Mouse (Mus musculus): ENCODE data around the gene Mgst2. TPM values are rescaled to one million over a fixed set of nuclear protein-coding genes. Genes with fewer than 3 reads are reported as not detected.

Mgst2 gene
- polyA plus RNA-seq, 1 experiment from 2014 or later = 0.58 TPM

DNA sequence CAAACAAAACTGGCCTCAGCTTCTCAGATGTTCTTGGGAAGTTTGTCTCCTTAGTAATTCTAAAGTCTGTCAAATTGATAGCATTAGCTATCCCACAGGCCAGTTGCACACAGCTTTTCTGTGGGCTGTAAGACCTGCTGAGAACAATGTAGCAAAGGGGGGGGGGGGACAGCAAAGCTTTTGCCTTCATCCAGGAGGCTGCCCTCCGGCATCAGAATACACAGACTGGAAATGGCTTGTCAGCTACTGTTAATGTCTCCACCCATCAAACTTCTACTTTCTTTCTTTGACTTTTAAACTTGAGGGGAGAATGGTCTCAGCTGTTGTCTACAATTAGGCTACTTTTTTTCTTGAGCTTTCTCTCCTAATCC is 48.2 kb downstream of the Mgst2 start:
- peak overlapping the region; percentile 50 for H3K27ac ChIP-seq
- H3K27me3 ChIP-seq = no peaks in the 10 kb centered on the region
- no peaks in the 10 kb centered on the region for H3K36me3 ChIP-seq
- 69% methylated on average over 1 of the region's 1 CpGs for WGBS
- no peak for ATAC-seq (ENCODE audit: low FRiP score)
- H3K9me3 ChIP-seq (replicated peaks) = no peaks in the 10 kb centered on the region
- no peak overlapping the region for H3K4me3 ChIP-seq
- peaks cover 18% of the 10 kb centered on the region for H3K4me1 ChIP-seq
- no peak overlapping the region for H3K9ac ChIP-seq
- H3K4me2 ChIP-seq (replicated peaks) = no peak overlapping the region

DNA sequence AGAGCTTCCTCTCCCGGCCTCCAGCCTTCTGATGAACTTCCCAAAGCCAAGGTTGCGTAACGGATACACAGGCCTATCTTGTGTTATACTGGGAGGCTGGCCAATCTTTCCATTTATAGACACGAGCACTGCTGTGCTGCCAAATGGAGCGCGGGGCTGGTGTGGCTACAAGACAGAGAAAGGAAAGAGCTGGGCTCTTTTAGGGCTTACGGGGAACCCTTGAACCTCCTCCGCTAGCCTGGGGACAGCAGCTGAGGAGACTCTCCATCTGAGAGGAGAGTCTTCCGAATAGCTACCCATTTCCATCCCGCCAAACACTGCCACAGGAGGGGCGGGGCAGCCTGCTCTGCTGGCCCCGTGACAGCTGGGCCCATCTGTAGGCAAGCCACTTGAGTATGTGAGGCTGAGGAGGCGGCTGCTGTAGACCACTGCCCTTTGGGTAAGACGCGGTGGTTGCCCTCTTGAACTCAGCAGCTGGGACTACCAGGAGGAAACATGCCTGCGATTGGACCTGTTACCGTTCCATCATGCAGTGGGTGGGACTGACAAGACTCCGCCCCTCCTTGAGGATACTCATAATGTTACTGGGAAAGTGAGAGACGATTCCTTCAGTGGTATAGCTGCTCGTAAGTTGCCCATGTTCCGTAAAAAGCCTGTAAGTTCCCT is 48.7 kb downstream of the Mgst2 start:
- ATAC-seq (ENCODE audit: low FRiP score) = peak; percentile 64; the same call in 1 of the 2 replicates
- H3K9me3 ChIP-seq (replicated peaks) = no peaks in the 10 kb centered on the region
- H3K4me3 ChIP-seq = no peak overlapping the region
- 72% methylated on average over 21 of the region's 21 CpGs for WGBS
- no peak overlapping the region for H3K9ac ChIP-seq
- H3K4me2 ChIP-seq (replicated peaks) = no peak overlapping the region
- H3K27ac ChIP-seq = peak overlapping the region; percentile 50
- no peaks in the 10 kb centered on the region for H3K27me3 ChIP-seq
- H3K4me1 ChIP-seq = peaks cover 21% of the 10 kb centered on the region
- H3K36me3 ChIP-seq = no peaks in the 10 kb centered on the region

DNA sequence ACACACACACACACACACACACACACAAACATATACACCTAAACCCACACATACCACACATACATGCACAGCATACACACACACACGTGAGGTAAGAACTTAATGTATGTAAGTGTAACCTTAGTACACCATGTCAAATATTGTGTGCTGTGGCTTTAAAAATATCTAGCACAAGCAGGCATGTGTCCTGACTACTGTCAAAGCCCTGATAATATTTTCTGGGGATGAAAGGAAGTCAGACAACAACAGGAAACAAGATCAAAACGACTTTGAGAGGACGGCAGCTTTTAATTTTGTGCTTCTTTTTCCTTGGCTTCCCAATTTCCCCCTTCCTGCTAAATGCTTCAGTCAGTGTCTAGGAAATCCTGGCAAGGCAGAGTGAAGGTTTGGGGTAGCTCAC is 52.2 kb downstream of the Mgst2 start:
- Histone ChIP-seq H3K4me1 (peaks cover 21% of the 10 kb centered on the region), H3K4me3 (no peak overlapping the region), H3K27me3 (no peaks in the 10 kb centered on the region), H3K36me3 (no peaks in the 10 kb centered on the region), H3K9me3 (replicated peaks) (no peaks in the 10 kb centered on the region), H3K4me2 (replicated peaks) (no peak overlapping the region), H3K27ac (no peak overlapping the region), H3K9ac (no peak overlapping the region)
- 53% methylated on average over 3 of the region's 3 CpGs for WGBS
- ATAC-seq (ENCODE audit: low FRiP score) = no peak

DNA sequence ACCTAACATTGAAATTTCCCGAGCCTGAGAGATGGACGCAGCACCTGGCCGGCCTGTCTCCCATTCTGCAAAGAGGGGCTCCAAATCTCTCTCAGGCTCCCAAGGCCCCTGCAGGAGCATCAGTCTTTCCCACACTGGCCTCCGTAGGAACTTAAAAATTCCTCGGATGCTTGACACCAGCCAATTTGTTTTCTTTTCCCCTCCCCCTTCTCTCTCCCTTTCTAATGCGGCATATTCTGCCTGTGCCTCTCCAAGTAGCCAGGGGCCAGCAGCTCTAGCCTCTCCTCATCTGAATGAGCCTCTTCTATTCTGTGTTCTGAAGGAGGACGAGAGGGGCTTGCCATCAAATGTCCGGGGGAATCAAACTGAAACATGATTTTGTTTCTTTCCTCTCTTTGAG is 53.1 kb downstream of the Mgst2 start:
- 18% methylated on average over 8 of the region's 8 CpGs for WGBS
- H3K27ac ChIP-seq = 0 out of 2 replicates have a peak overlapping the region, but pooled peaks have one; percentile 48
- no peak for ATAC-seq (ENCODE audit: low FRiP score)

DNA sequence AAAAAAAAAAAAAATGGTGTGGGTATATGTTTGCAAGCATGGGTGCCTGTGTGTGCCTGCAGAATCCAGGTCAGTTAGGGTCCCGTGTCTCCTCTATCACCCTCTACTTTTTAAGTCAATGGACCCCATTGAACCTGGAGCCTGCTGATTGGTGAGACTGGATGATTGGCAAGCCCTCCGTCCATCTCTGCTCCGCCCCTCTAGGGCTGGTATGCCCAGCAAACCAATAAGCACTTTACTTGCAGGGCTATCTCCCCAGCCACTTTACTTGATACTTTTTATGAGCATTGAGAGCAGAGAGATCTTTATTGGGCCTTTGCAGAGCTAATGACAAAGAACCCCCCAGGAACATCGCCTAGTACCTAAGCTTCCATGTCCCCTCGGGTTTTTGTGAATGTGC is 54.3 kb downstream of the Mgst2 start:
- Histone ChIP-seq H3K4me1 (peaks cover 18% of the 10 kb centered on the region), H3K27ac (no peak overlapping the region), H3K9me3 (replicated peaks) (no peaks in the 10 kb centered on the region), H3K9ac (no peak overlapping the region), H3K4me2 (replicated peaks) (no peak overlapping the region), H3K27me3 (no peaks in the 10 kb centered on the region), H3K4me3 (no peak overlapping the region), H3K36me3 (no peaks in the 10 kb centered on the region)
- 89% methylated on average over 5 of the region's 5 CpGs for WGBS
- ATAC-seq (ENCODE audit: low FRiP score) = no peak

More for the DNA sequence above, 53.1 kb downstream of the Mgst2 start:
- no peak overlapping the region for H3K4me2 ChIP-seq (replicated peaks)
- H3K9ac ChIP-seq = no peak overlapping the region
- H3K4me3 ChIP-seq = no peak overlapping the region
- peaks cover 24% of the 10 kb centered on the region for H3K4me1 ChIP-seq
- no peaks in the 10 kb centered on the region for H3K27me3 ChIP-seq
- no peaks in the 10 kb centered on the region for H3K9me3 ChIP-seq (replicated peaks)
- no peaks in the 10 kb centered on the region for H3K36me3 ChIP-seq

DNA sequence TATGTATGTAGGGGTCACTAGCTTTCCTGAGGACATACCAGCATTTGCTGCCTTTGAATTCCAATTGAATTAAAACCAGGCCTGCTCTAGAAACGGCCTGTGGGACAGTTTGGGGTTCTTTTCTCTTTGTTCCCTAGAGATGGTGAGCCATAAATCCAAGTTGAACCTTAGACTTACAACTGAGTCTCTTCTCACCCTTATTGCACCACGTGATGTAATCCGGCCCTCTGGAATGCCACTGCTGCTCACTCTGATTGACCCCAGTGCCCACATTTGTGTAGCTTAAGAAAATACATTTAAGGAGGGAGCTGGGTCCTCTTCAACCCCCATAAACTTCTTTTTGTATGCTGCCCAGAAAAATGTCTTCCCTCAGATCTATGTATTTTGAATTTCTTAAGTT is 57.3 kb downstream of the Mgst2 start:
- Histone ChIP-seq H3K27me3 (no peaks in the 10 kb centered on the region), H3K36me3 (no peaks in the 10 kb centered on the region), H3K4me2 (replicated peaks) (no peak overlapping the region), H3K4me3 (no peak overlapping the region), H3K4me1 (peaks cover 13% of the 10 kb centered on the region), H3K9me3 (replicated peaks) (no peaks in the 10 kb centered on the region), H3K27ac (no peak overlapping the region), H3K9ac (no peak overlapping the region)
- no peak for ATAC-seq (ENCODE audit: low FRiP score)
- 56% methylated on average over 3 of the region's 3 CpGs for whole genome bisulfite sequencing

DNA sequence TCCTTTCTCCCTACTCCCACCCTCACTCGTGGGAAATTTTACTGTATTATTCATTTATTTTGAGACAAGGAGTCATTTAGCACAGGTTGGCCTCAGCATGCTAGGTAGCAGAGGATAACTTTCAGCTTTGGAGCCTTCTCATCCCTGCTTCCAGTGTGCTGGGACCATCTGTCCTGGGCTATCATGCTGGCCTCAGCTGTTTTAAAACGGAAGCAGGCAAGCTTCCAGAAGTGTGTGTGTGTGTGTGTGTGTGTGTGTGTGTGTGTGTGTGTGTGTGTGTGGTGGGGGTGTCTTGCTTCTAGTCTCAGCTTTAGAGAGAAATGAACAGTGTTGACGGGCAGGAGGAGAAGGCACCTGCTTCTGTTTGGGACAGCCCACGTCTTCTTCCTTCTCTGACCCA is 57.7 kb downstream of the Mgst2 start:
- H3K9ac ChIP-seq = no peak overlapping the region
- no peaks in the 10 kb centered on the region for H3K36me3 ChIP-seq
- no peaks in the 10 kb centered on the region for H3K9me3 ChIP-seq (replicated peaks)
- no peak overlapping the region for H3K4me3 ChIP-seq
- no peak for ATAC-seq (ENCODE audit: low FRiP score)
- 61% methylated on average over 3 of the region's 4 CpGs for WGBS
- H3K27ac ChIP-seq = no peak overlapping the region
- no peak overlapping the region for H3K4me2 ChIP-seq (replicated peaks)
- H3K4me1 ChIP-seq = peaks cover 13% of the 10 kb centered on the region
- H3K27me3 ChIP-seq = no peaks in the 10 kb centered on the region

DNA sequence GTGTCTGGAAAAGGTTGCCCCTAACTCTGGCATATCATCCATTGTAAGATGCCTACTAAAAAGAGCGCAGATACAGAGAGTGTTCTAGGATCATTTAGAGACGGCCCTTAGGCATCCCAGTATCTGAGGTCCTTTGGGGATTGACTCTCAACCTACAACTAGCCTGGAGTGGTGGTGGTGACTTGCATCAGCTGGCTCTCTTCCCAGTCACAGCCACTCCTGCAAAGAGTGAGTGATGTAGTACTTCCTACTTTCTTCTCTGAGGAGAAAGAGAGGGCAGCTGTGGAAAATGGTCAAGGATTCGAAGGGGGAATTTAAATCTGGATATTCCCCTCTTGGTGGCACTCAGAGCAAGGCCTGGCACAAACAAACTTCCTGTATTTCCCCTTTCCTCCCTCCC is 59.2 kb downstream of the Mgst2 start:
- no peaks in the 10 kb centered on the region for H3K27me3 ChIP-seq
- no peak overlapping the region for H3K4me2 ChIP-seq (replicated peaks)
- H3K4me3 ChIP-seq = no peak overlapping the region
- ATAC-seq (ENCODE audit: low FRiP score) = no peak
- H3K27ac ChIP-seq = no peak overlapping the region
- WGBS = 84% methylated on average over 3 of the region's 3 CpGs
- H3K9me3 ChIP-seq (replicated peaks) = no peaks in the 10 kb centered on the region
- H3K9ac ChIP-seq = no peak overlapping the region
- no peaks in the 10 kb centered on the region for H3K36me3 ChIP-seq
- peaks cover 3% of the 10 kb centered on the region; the same call in 1 of the 2 replicates for H3K4me1 ChIP-seq

DNA sequence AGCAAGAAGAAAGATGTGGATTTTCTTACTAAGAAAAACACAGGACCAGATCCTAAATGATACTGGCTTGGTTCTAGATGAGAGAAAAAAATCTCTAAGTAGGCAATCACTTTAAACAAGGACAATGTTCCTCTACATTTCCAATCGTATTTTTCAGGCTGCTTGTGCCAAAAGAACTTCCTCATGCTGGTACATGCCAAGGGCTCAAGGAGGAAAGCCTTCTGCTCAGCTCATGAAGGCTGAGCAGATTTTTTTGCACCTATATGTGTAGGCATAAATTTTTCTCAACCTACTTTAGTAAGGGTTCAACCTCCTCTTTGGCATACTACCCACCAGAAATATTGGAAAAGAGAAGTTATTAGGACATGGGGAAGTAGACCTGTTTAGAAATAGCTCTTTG is 59.8 kb downstream of the Mgst2 start:
- no peak for ATAC-seq (ENCODE audit: low FRiP score)
- Histone ChIP-seq H3K9me3 (replicated peaks) (no peaks in the 10 kb centered on the region), H3K27ac (no peak overlapping the region), H3K4me2 (replicated peaks) (no peak overlapping the region), H3K27me3 (no peaks in the 10 kb centered on the region), H3K36me3 (no peaks in the 10 kb centered on the region), H3K4me3 (no peak overlapping the region), H3K4me1 (peaks cover 3% of the 10 kb centered on the region; the same call in 1 of the 2 replicates), H3K9ac (no peak overlapping the region)
- 84% methylated on average over 1 of the region's 1 CpGs for WGBS

DNA sequence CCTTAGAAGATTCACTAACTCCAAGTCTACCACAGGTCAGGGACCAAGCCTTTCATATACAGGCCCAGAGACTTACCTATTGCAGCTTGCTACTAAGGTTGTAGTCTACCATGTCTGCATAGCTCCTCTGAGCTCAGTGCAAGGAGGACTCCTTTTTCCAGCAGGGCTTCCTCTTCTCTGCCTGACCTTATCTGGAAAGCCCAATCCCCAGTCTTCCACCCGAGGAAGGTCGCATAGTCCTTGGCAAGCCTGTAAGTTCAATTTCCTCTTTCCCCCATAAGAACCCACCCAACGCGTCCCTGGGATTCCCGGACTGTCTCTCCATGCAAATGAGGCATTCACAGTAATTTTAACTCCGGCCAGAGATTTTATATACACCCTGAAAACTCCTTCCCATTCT is 66.1 kb downstream of the Mgst2 start:
- Histone ChIP-seq H3K9ac (no peak overlapping the region), H3K36me3 (no peaks in the 10 kb centered on the region), H3K4me2 (replicated peaks) (no peak overlapping the region), H3K9me3 (replicated peaks) (no peaks in the 10 kb centered on the region), H3K27ac (no peak overlapping the region), H3K4me3 (no peak overlapping the region), H3K4me1 (peaks cover 27% of the 10 kb centered on the region), H3K27me3 (no peaks in the 10 kb centered on the region)
- 88% methylated on average over 6 of the region's 6 CpGs for WGBS
- no peak for ATAC-seq (ENCODE audit: low FRiP score)

DNA sequence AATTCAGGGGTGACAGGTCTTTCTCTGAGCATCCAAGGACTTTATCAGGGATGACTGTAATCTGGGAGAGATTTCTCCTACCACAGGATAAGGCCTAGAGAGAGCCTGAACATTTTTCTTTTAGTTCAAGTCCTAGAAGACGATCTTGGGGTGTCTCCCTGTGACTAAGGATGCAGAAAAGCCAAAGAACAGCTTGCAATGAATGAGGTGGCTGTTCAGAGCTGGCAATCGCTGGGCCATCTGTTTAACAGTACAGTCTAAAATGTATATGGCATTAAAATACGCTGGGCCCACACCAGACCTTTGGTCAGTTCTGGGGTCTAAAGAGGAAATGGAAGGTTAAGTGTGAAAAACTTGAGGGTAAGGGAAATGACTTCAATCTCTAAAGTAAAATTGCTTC is 67.3 kb downstream of the Mgst2 start:
- ATAC-seq (ENCODE audit: low FRiP score) = no peak
- 69% methylated on average over 3 of the region's 3 CpGs for WGBS
- Histone ChIP-seq H3K4me2 (replicated peaks) (no peak overlapping the region), H3K27me3 (no peaks in the 10 kb centered on the region), H3K27ac (no peak overlapping the region), H3K9me3 (replicated peaks) (no peaks in the 10 kb centered on the region), H3K9ac (no peak overlapping the region), H3K36me3 (no peaks in the 10 kb centered on the region), H3K4me1 (peaks cover 35% of the 10 kb centered on the region), H3K4me3 (no peak overlapping the region)

DNA sequence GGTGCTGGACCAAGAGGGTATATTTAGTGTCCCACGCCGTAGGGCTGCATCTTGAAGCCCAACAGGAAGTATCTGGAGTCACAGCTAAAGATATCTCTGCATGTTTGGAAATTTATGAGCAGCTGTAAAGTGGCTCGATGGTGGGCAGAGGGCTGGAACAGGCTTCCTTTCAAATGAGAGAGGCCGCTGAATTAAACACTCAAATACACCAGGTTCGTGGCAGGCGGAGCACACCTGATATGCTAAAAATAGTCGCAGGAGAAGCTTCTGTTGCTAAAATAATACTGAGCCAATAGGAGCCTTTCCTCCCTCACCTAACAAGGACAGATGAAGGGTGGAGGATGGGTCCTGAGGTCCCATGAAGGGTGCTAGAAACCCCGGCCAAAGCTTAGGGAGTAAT is 67.8 kb downstream of the Mgst2 start:
- Histone ChIP-seq H3K4me1 (peaks cover 40% of the 10 kb centered on the region), H3K9me3 (replicated peaks) (no peaks in the 10 kb centered on the region), H3K27ac (peak overlapping the region; percentile 52; the same call in 1 of the 2 replicates), H3K36me3 (no peaks in the 10 kb centered on the region), H3K4me3 (no peak overlapping the region), H3K9ac (no peak overlapping the region), H3K27me3 (no peaks in the 10 kb centered on the region), H3K4me2 (replicated peaks) (no peak overlapping the region)
- no peak for ATAC-seq (ENCODE audit: low FRiP score)
- 78% methylated on average over 8 of the region's 8 CpGs for WGBS

DNA sequence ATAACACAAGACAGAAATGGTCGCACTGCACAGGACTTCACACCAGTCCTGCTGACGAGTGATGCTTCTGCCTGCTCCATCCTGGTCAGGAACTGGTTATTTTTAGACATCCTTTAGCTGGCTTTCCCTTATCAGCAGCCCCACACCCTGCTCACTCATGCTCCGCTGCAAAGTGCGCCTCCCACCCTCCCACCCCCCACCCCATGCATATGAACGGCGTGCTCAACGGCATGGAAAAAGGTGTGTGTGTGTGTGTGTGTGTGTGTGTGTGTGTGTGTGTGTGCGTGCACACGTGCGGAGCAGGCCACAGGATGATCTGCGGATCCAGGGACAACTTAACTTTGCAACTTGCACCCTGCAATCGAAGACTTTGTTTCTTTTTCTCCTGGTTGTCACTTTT is 68.3 kb downstream of the Mgst2 start:
- H3K27ac ChIP-seq = peak overlapping the region; percentile 52
- no peak for ATAC-seq (ENCODE audit: low FRiP score)

More for the DNA sequence above, 68.3 kb downstream of the Mgst2 start:
- peaks cover 40% of the 10 kb centered on the region for H3K4me1 ChIP-seq
- no peaks in the 10 kb centered on the region for H3K36me3 ChIP-seq
- no peak overlapping the region for H3K9ac ChIP-seq
- no peak overlapping the region for H3K4me2 ChIP-seq (replicated peaks)
- no peak overlapping the region for H3K4me3 ChIP-seq
- 76% methylated on average over 12 of the region's 12 CpGs for WGBS
- H3K9me3 ChIP-seq (replicated peaks) = no peaks in the 10 kb centered on the region
- no peaks in the 10 kb centered on the region for H3K27me3 ChIP-seq
